Mouse (Mus musculus) liver, embryonic 14.5 days (tissue): ENCODE measurements at regions not wholly inside any gene's neighbourhood (a gene's known extent, or its start where the extent isn't known, plus 50 kb on each side); places are given as distances from the start of the nearest gene placed in this dataset.

Experiments used
- CTCF ChIP-seq: IDR thresholded peaks from 2 replicates; pipeline ENCODE4 v1.5.1; 2016; ENCODE audit warnings: antibody characterized with exemption, low read depth, control low read depth
- EP300 ChIP-seq: IDR thresholded peaks from 2 replicates; pipeline ENCODE4 v1.6.1; 2016; ENCODE audit warnings: antibody characterized with exemption, low read depth

GRCm38 (mm10) chr14:108175275-108175860, 738.6 kb downstream of the Slitrk1 start:
- TF ChIP-seq CTCF (no peak), EP300 (no peak)
